Mouse (Mus musculus) midbrain, postnatal 0 days (tissue): ENCODE data around the gene Banf2. TPM values are rescaled to one million over a fixed set of nuclear protein-coding genes. Genes with fewer than 3 reads are reported as not detected.

ENCODE experiments used
- ATAC-seq: fragments of 200-750 bp; cut with Nextera tagmentation; 2 replicates; pipeline ENCODE4 v1.8.0; 2017; ENCODE audit warnings: moderate number of reproducible peaks, mild to moderate bottlenecking, moderate TSS enrichment, moderate library complexity; ENCODE audit not compliant: low FRiP score
- DNase-seq: peaks from one replicate; pipeline ENCODE4 v3.0.0-alpha.2; 2015; ENCODE audit warnings: low spot score
- H3K27ac ChIP-seq: fragments of 300-500 bp; sonication (generic); 2 replicates; pipeline ENCODE4 v1.5.1; 2014; ENCODE audit warnings: low read depth, mild to moderate bottlenecking, low read length, mixed read lengths
- H3K27me3 ChIP-seq: fragments of 300-500 bp; sonication (generic); 2 replicates; pipeline ENCODE4 v1.6.1; 2014; ENCODE audit warnings: low read length, control low read depth, mixed read lengths; ENCODE audit not compliant: insufficient read depth
- H3K36me3 ChIP-seq: fragments of 300-500 bp; sonication (generic); 2 replicates; pipeline ENCODE4 v1.6.1; 2014; ENCODE audit warnings: low read length, control low read depth, mixed read lengths; ENCODE audit not compliant: insufficient read depth
- H3K4me1 ChIP-seq: fragments of 300-500 bp; sonication (generic); 2 replicates; pipeline ENCODE4 v1.6.1; 2014; ENCODE audit warnings: mild to moderate bottlenecking, control low read depth, antibody characterized with exemption, low read length, mixed read lengths; ENCODE audit not compliant: insufficient read depth
- H3K4me2 ChIP-seq: fragments of 300-500 bp; sonication (generic); 2 replicates; pipeline ENCODE4 v1.6.1; 2014; ENCODE audit warnings: low read depth, mild to moderate bottlenecking, low read length, mixed read lengths; ENCODE audit not compliant: poor library complexity, severe bottlenecking
- H3K4me3 ChIP-seq: fragments of 300-500 bp; sonication (generic); 2 replicates; pipeline ENCODE4 v1.5.1; 2014; ENCODE audit warnings: low read depth, mild to moderate bottlenecking, low read length, moderate library complexity
- H3K9ac ChIP-seq: fragments of 300-500 bp; sonication (generic); replicated peaks from 2 replicates; pipeline ENCODE4 v1.6.1; 2014; ENCODE audit warnings: mild to moderate bottlenecking, low read length, moderate library complexity, mixed read lengths; ENCODE audit not compliant: poor library complexity, severe bottlenecking
- H3K9me3 ChIP-seq: fragments of 300-500 bp; sonication (generic); 2 replicates; pipeline ENCODE4 v1.6.1; 2016; ENCODE audit warnings: low read length, control low read depth
- CTCF ChIP-seq: IDR thresholded peaks from 2 replicates; pipeline ENCODE4 v1.5.1; 2016; ENCODE audit warnings: antibody characterized with exemption, mild to moderate bottlenecking
- WGBS: fragments of 180-500 bp; shearing (Covaris S2); extraction: QIAGEN DNeasy Blood & Tissue Kit; methylation state at CpG from one replicate; pipeline ENCODE4 v1.1.7; 2014; 5-methylcytosine and 5-hydroxymethylcytosine counted together
- polyA plus RNA-seq: library from polyadenylated mRNA; unstranded; fragments of >200 nt; fragmentation: Nextera tagmentation; extraction: Ambion mirVana; gene quantifications from 2 replicates; pipeline ENCODE4 v1.2.1, GENCODE M21; 2015
- total RNA-seq: library from RNA; depleted of rRNA; stranded (reverse); fragments of >200 nt; gene quantifications from 2 replicates; pipeline ENCODE4 v1.2.3, GENCODE M21; 2014

Banf2 gene
- total and polyA plus RNA-seq, 2 experiments from 2014 or later, result not detected

DNA sequence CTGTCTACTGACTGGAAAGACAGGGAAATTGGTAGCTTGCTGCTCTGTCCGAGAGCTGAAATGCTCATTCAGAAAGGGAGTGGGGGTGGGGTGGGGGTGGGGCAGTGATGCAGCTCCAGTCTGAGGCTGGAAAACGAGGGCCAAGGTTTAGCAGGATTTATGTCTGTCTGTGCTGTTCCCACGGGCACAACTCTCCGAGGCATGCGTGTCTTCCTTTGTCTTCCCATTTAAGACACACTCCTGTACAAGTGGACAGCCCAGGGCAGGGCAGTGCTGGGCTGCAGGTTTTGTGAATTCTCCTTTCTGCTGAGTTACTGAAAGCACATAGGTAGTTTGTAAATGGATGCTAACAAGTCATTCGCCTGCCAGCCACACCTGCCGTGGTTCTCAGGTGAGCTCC lies 39.8 kb downstream of the Banf2 start:
- no peak overlapping the region for H3K27ac ChIP-seq
- WGBS, result 31% methylated on average over 7 of the region's 7 CpGs
- no peak for TF ChIP-seq CTCF
- no peak overlapping the region for H3K4me2 ChIP-seq
- no peak overlapping the region for H3K4me3 ChIP-seq
- H3K4me1 ChIP-seq, result no peaks in the 10 kb centered on the region
- H3K36me3 ChIP-seq, result no peaks in the 10 kb centered on the region
- no peaks in the 10 kb centered on the region for H3K27me3 ChIP-seq
- DNase-seq, result no peak
- no peaks in the 10 kb centered on the region for H3K9me3 ChIP-seq
- H3K9ac ChIP-seq, result no peak overlapping the region
- ATAC-seq, result no peak

GRCm38 (mm10) chr2:144074059-144074458 lies 41.2 kb downstream of the Banf2 start:
- Histone ChIP-seq H3K27me3 (no peaks in the 10 kb centered on the region), H3K9ac (no peak overlapping the region), H3K4me3 (no peak overlapping the region), H3K36me3 (no peaks in the 10 kb centered on the region), H3K9me3 (no peaks in the 10 kb centered on the region), H3K4me1 (no peaks in the 10 kb centered on the region), H3K27ac (no peak overlapping the region), H3K4me2 (no peak overlapping the region)
- no peak for ATAC-seq
- TF ChIP-seq CTCF, result no peak
- DNase-seq, result no peak
- WGBS, result 99% methylated on average over 5 of the region's 5 CpGs

- no peaks in the 10 kb centered on the region for H3K27me3 ChIP-seq
- no peak for TF ChIP-seq CTCF
- WGBS, result 92% methylated on average over 2 of the region's 2 CpGs
Observed at GRCm38 (mm10) chr2:144076625-144077024, 43.8 kb downstream of the Banf2 start.

DNA sequence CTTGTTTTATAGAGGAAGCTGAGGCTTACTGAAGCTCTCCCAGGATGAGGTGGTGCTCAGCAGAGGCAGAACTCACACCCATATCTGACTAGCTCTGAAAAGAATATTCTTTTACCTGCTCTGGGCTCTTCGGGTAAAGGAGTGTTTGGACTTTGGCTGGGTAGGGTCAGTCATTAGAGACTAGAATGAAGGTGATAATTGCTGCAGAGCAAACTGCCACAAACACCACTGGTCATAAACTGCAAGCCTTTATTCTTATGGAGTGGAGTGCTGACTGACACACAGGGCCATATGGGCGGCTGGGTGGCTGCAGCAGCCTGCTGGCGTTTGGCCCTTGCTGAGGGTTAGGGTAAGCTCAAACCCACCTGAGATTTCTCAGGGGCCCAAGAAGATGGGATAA lies 46.0 kb downstream of the Banf2 start:
- WGBS, result 90% methylated on average over 3 of the region's 3 CpGs
- H3K27ac ChIP-seq, result no peak overlapping the region
- no peak for TF ChIP-seq CTCF
- no peaks in the 10 kb centered on the region for H3K4me1 ChIP-seq
- H3K9me3 ChIP-seq, result no peaks in the 10 kb centered on the region
- ATAC-seq, result no peak
- no peaks in the 10 kb centered on the region for H3K36me3 ChIP-seq
- H3K9ac ChIP-seq, result no peak overlapping the region
- H3K4me2 ChIP-seq, result no peak overlapping the region
- H3K27me3 ChIP-seq, result no peaks in the 10 kb centered on the region
- H3K4me3 ChIP-seq, result no peak overlapping the region
- no peak for DNase-seq

More at GRCm38 (mm10) chr2:144076625-144077024, 43.8 kb downstream of the Banf2 start:
- Histone ChIP-seq H3K36me3 (no peaks in the 10 kb centered on the region), H3K27ac (no peak overlapping the region), H3K4me3 (no peak overlapping the region), H3K4me1 (no peaks in the 10 kb centered on the region), H3K4me2 (no peak overlapping the region), H3K9ac (no peak overlapping the region), H3K9me3 (no peaks in the 10 kb centered on the region)
- DNase-seq, result no peak
- ATAC-seq, result no peak

GRCm38 (mm10) chr2:144086183-144086847 lies 53.5 kb downstream of the Banf2 start:
- no peaks in the 10 kb centered on the region for H3K9me3 ChIP-seq
- H3K4me2 ChIP-seq, result no peak overlapping the region
- H3K27ac ChIP-seq, result no peak overlapping the region
- H3K9ac ChIP-seq, result no peak overlapping the region
- H3K36me3 ChIP-seq, result no peaks in the 10 kb centered on the region
- no peaks in the 10 kb centered on the region for H3K27me3 ChIP-seq
- no peak overlapping the region for H3K4me3 ChIP-seq
- DNase-seq (no peak), ATAC-seq (no peak)
- 29% methylated on average over 18 of the region's 18 CpGs for WGBS
- no peak for TF ChIP-seq CTCF
- no peaks in the 10 kb centered on the region for H3K4me1 ChIP-seq

DNA sequence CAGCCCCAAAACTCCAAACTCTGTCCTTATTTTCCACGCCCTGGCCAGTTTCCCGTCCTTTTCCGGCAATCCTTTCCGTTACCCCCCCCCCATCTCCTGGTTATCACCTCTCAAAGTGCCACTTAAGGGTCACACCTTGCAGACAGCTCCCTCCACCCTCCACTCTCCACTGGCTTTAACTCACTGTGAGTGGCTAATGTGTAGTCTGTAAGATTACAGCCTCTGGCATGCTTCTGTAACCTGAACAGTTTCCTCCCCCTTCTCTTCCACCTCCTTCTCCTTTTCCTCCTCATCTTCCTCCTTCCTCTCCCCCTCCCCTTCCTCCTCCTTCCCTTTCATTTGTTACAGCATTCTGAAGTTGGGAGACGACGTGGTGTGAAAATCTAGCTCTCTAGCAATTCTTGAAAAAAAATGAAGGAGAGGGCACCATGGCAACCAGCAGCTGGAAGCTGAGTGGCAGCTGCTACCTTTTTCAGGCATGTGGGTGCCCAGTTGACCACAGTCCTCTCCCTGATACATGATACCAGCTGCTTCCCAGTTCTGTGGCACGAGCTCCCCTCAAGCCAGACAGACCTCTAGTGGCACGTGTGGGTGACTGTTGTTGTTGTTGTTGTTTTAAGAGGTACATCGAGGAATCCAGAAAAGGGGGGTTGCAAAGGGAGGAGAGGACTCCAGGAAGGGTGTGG lies 55.2 kb downstream of the Banf2 start:
- no peaks in the 10 kb centered on the region for H3K4me1 ChIP-seq
- 62% methylated on average over 9 of the region's 9 CpGs for WGBS
- no peak overlapping the region for H3K4me2 ChIP-seq
- peak; percentile 9; the same call in 1 of the 2 replicates for TF ChIP-seq CTCF
- H3K36me3 ChIP-seq, result no peaks in the 10 kb centered on the region
- H3K27ac ChIP-seq, result no peak overlapping the region
- DNase-seq, result no peak
- H3K4me3 ChIP-seq, result no peak overlapping the region
- ATAC-seq, result 0 out of 2 replicates have a peak, but pooled peaks have one; percentile 25
- no peak overlapping the region for H3K9ac ChIP-seq
- no peaks in the 10 kb centered on the region for H3K27me3 ChIP-seq
- no peaks in the 10 kb centered on the region for H3K9me3 ChIP-seq
